25 mouse cellular contexts compared by ENCODE assay signal in the genomic region with DNA sequence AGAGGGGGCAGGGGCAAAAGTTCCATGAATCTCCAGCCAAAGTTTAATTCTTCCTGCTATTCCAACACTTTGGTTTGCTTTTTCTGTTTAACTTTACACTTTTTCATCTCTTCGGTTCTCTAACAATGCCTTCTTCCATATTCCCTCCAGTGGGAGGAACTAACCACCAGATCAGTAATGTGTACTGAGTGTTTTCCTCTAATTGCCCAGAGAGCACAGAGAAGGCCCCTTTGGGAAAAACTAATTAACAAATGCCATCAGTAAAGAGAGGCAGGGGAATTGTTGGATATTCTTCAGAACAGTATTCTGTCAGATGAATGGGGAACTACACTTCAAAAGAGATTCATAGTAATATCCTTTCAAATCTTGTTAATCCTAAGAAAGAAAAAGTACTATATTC.
A peak's percentile ranks its signal among the peaks of the same experiment; 100 is the strongest.
DNase-seq lines count a peak whose midpoint lies in the region; ATAC-seq and TF ChIP-seq lines count a peak whose summit lies in the region.
"Had no signal": no experiment of that assay in that cellular context is flagged by ENCODE, and none has a peak within 500 bp of the region (broad histone marks: within the 10 kb centered on the region; RNA-seq: fewer than 3 reads in every experiment).

No protein-coding gene starts in this region.

- peak; percentile 65; the same call in 1 of the 2 replicates for ATAC-seq in forebrain, embryonic 12.5 days (ENCODE audit: low FRiP score)
- ATAC-seq in forebrain, embryonic 15.5 days (replicated peaks) = no peak
- ATAC-seq: hindbrain, postnatal 0 days; inflammation-experienced regulatory T-cells, adult 6 months; intestine, embryonic 16.5 days had no signal

- WGBS in forebrain, embryonic 12.5 days = 22% methylated on average over 1 of the region's 1 CpGs
- 7% methylated on average over 1 of the region's 1 CpGs for WGBS in forebrain, embryonic 15.5 days

- no peaks in the 10 kb centered on the region for H3K9me3 ChIP-seq in forebrain, embryonic 12.5 days
- no peaks in the 10 kb centered on the region for H3K9me3 ChIP-seq in forebrain, embryonic 15.5 days
- H3K9me3 ChIP-seq: heart, embryonic 10.5 days; heart, embryonic 13.5 days had no signal

- no peak overlapping the region for H3K9ac ChIP-seq in forebrain, embryonic 12.5 days
- H3K9ac ChIP-seq in forebrain, embryonic 15.5 days (replicated peaks) = no peak overlapping the region
- H3K9ac ChIP-seq: heart, embryonic 13.5 days; hindbrain, embryonic 14.5 days had no signal

- TF ChIP-seq CTCF in layer of hippocampus, adult 2 months (conservative IDR thresholded peaks at IDR 0.05) = no peak

- H3K4me2 ChIP-seq in forebrain, embryonic 12.5 days = no peak overlapping the region
- H3K4me2 ChIP-seq in forebrain, embryonic 15.5 days (replicated peaks) = no peak overlapping the region
- H3K4me2 ChIP-seq: heart, embryonic 13.5 days; hindbrain, embryonic 14.5 days had no signal

- no peak overlapping the region for H3K4me3 ChIP-seq in forebrain, embryonic 12.5 days (replicated peaks)
- H3K4me3 ChIP-seq in forebrain, embryonic 15.5 days = no peak overlapping the region
- H3K4me3 ChIP-seq in layer of hippocampus, adult 2 months = no peak overlapping the region
- H3K4me3 ChIP-seq: heart, adult 2 months; heart, embryonic 10.5 days; heart, embryonic 13.5 days had no signal

- H3K27ac ChIP-seq in forebrain, embryonic 12.5 days = peak overlapping the region; percentile 43; the same call in 1 of the 2 replicates
- no peak overlapping the region for H3K27ac ChIP-seq in forebrain, embryonic 15.5 days (replicated peaks)
- peak overlapping the region; percentile 78; the same call in 1 of the 2 replicates for H3K27ac ChIP-seq in layer of hippocampus, adult 2 months
- H3K27ac ChIP-seq: heart, adult 2 months; heart, embryonic 10.5 days; heart, embryonic 13.5 days; hindbrain, embryonic 14.5 days; hindbrain, postnatal 0 days had no signal

- no peak for DNase-seq in layer of hippocampus, adult 2 months (ENCODE audit: low spot score in 2 of 2)
- no peak for DNase-seq in layer of hippocampus, adult 9-11 months
- peak; percentile 43 for DNase-seq in retina, postnatal 1 day
- DNase-seq in heart, adult 11 months = no peak
- DNase-seq: adrenal gland, adult 2 months; adrenal gland, postnatal 14 days; B cell, adult 2 months; cerebellum, adult 18-20 months; cerebellum, adult 9-10 months; cerebellum, postnatal 14 days; gastrocnemius, postnatal 25 days; heart, adult 2 months; heart, postnatal 14 days; heart, postnatal 4 days; kidney, adult 18-20 months had no signal

- peaks cover 3% of the 10 kb centered on the region; the same call in 1 of the 2 replicates for H3K4me1 ChIP-seq in forebrain, embryonic 12.5 days
- H3K4me1 ChIP-seq in forebrain, embryonic 15.5 days = 0 out of 2 replicates have a peak, but pooled peaks cover 5% of the 10 kb centered on the region
- H3K4me1 ChIP-seq: heart, embryonic 10.5 days had no signal

- H3K36me3 ChIP-seq in forebrain, embryonic 12.5 days (replicated peaks) = no peaks in the 10 kb centered on the region
- no peaks in the 10 kb centered on the region for H3K36me3 ChIP-seq in forebrain, embryonic 15.5 days
- H3K36me3 ChIP-seq: G1E; heart, embryonic 10.5 days; heart, embryonic 13.5 days had no signal

- H3K27me3 ChIP-seq in forebrain, embryonic 12.5 days = no peaks in the 10 kb centered on the region
- H3K27me3 ChIP-seq in forebrain, embryonic 15.5 days = no peaks in the 10 kb centered on the region
- H3K27me3 ChIP-seq: CH12.LX; heart, embryonic 13.5 days had no signal
